Mouse (Mus musculus) intestine, postnatal 0 days (tissue): ENCODE measurements at regions not wholly inside any gene's neighbourhood (a gene's known extent, or its start where the extent isn't known, plus 50 kb on each side); places are given as distances from the start of the nearest gene placed in this dataset.

ENCODE experiments used
- ATAC-seq: fragments of 200-750 bp; cut with Nextera tagmentation; 2 replicates; pipeline ENCODE4 v1.8.0; 2017; ENCODE audit warnings: mild to moderate bottlenecking, moderate TSS enrichment, moderate library complexity
- H3K27ac ChIP-seq: fragments of 300-500 bp; sonication (generic); 2 replicates; pipeline ENCODE4 v1.5.1; 2014; ENCODE audit warnings: mild to moderate bottlenecking, low read depth, low read length, moderate library complexity
- H3K27me3 ChIP-seq: fragments of 300-500 bp; sonication (generic); replicated peaks from 2 replicates; pipeline ENCODE4 v1.6.1; 2014; ENCODE audit warnings: low read length, mixed read lengths; ENCODE audit not compliant: control insufficient read depth, insufficient read depth
- H3K36me3 ChIP-seq: fragments of 300-500 bp; sonication (generic); 2 replicates; pipeline ENCODE4 v1.6.1; 2014; ENCODE audit warnings: mild to moderate bottlenecking, moderate library complexity; ENCODE audit not compliant: control insufficient read depth, insufficient read depth
- H3K4me1 ChIP-seq: fragments of 300-500 bp; sonication (generic); replicated peaks from 2 replicates; pipeline ENCODE4 v1.6.1; 2014; ENCODE audit warnings: antibody characterized with exemption, low read length, mixed read lengths; ENCODE audit not compliant: control insufficient read depth, insufficient read depth
- H3K4me2 ChIP-seq: fragments of 300-500 bp; sonication (generic); replicated peaks from 2 replicates; pipeline ENCODE4 v1.6.1; 2014; ENCODE audit warnings: low read depth, mild to moderate bottlenecking, moderate library complexity
- H3K4me3 ChIP-seq: fragments of 300-500 bp; sonication (generic); 2 replicates; pipeline ENCODE4 v1.5.1; 2014; ENCODE audit warnings: low read depth, low read length
- H3K9ac ChIP-seq: fragments of 300-500 bp; sonication (generic); 2 replicates; pipeline ENCODE4 v1.6.1; 2014; ENCODE audit warnings: mild to moderate bottlenecking, low read depth, low read length
- H3K9me3 ChIP-seq: fragments of 300-500 bp; sonication (generic); 2 replicates; pipeline ENCODE4 v1.6.1; 2016; ENCODE audit warnings: mixed run types; ENCODE audit not compliant: control insufficient read depth
- CTCF ChIP-seq: sonication (generic); IDR thresholded peaks from 2 replicates; pipeline ENCODE4 v1.5.1; 2016; ENCODE audit warnings: low read depth, mild to moderate bottlenecking, control low read depth, antibody characterized with exemption, moderate library complexity
- WGBS: fragments of 180-500 bp; shearing (Covaris S2); extraction: QIAGEN DNeasy Blood & Tissue Kit; methylation state at CpG from one replicate; pipeline ENCODE4 v1.1.7; 2014; 5-methylcytosine and 5-hydroxymethylcytosine counted together

GRCm38 (mm10) chr1:73456359-73457062 is 440.8 kb upstream of the Tnp1 start:
- Histone ChIP-seq H3K9me3 (no peaks in the 10 kb centered on the region), H3K4me2 (no peak overlapping the region), H3K27me3 (no peaks in the 10 kb centered on the region), H3K4me3 (no peak overlapping the region), H3K36me3 (no peaks in the 10 kb centered on the region), H3K9ac (no peak overlapping the region), H3K27ac (no peak overlapping the region), H3K4me1 (no peaks in the 10 kb centered on the region)
- WGBS, result 31% methylated on average over 8 of the region's 8 CpGs
- TF ChIP-seq CTCF, result peak; percentile 15; the same call in 1 of the 2 replicates
- ATAC-seq, result peak; percentile 86

GRCm38 (mm10) chr1:73444216-73444890 is 428.6 kb upstream of the Tnp1 start:
- no peak overlapping the region for H3K4me2 ChIP-seq
- no peak for ATAC-seq
- no peaks in the 10 kb centered on the region for H3K36me3 ChIP-seq
- H3K9me3 ChIP-seq, result no peaks in the 10 kb centered on the region
- no peaks in the 10 kb centered on the region for H3K27me3 ChIP-seq
- no peak for TF ChIP-seq CTCF
- no peaks in the 10 kb centered on the region for H3K4me1 ChIP-seq
- H3K27ac ChIP-seq, result no peak overlapping the region
- H3K9ac ChIP-seq, result no peak overlapping the region
- no peak overlapping the region for H3K4me3 ChIP-seq
- WGBS, result 44% methylated on average over 6 of the region's 6 CpGs

DNA sequence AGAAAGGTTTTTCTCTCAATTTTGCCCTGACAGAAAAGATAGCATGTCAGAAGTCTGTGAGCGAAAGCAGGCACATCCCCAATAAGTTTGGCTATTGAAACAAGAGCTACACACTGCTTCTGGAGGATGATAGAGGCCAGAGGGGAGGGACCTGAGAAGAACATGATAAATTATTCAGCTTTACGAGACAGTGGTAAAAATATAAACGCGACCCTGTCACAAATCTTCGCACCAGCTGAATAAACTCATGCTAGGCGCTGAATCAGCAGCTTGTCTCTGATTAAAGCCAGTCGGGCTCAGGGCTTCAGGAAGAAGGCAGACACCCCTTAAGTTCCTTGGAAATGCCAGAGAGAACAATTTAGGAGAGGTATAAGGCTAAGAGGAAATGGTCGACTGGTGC is 422.7 kb upstream of the Tnp1 start:
- no peaks in the 10 kb centered on the region for H3K36me3 ChIP-seq
- TF ChIP-seq CTCF, result no peak
- H3K9me3 ChIP-seq, result no peaks in the 10 kb centered on the region
- WGBS, result 42% methylated on average over 8 of the region's 8 CpGs
- no peak overlapping the region for H3K4me3 ChIP-seq
- no peaks in the 10 kb centered on the region for H3K27me3 ChIP-seq
- H3K9ac ChIP-seq, result no peak overlapping the region
- H3K4me1 ChIP-seq, result no peaks in the 10 kb centered on the region
- H3K27ac ChIP-seq, result no peak overlapping the region
- no peak overlapping the region for H3K4me2 ChIP-seq
- no peak for ATAC-seq

DNA sequence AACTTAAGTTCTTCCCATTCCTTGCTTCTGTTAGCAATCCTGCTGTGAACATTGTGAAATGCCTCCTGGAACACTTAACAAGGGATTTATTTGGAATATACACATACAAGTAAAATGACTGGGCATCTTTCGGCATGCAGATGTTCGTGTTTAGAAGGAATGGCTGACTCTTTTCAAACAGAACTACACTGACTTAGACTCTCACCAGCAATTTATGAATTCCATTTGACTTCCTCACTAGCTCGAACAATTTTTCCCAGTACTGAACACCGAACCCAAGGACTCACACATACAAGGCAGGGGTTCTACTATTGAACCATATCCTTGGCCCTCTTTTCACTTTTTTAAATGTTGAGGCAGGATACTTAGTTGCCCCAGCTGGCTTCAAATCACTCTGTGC is 412.4 kb upstream of the Tnp1 start:
- Histone ChIP-seq H3K4me3 (no peak overlapping the region), H3K4me1 (no peaks in the 10 kb centered on the region), H3K9me3 (no peaks in the 10 kb centered on the region), H3K4me2 (no peak overlapping the region), H3K36me3 (no peaks in the 10 kb centered on the region), H3K27me3 (no peaks in the 10 kb centered on the region), H3K9ac (no peak overlapping the region), H3K27ac (no peak overlapping the region)
- WGBS, result 67% methylated on average over 4 of the region's 4 CpGs
- no peak for ATAC-seq
- TF ChIP-seq CTCF, result no peak

- H3K27ac ChIP-seq, result no peak overlapping the region
- H3K4me3 ChIP-seq, result no peak overlapping the region
- no peak overlapping the region for H3K4me2 ChIP-seq
- H3K4me1 ChIP-seq, result no peaks in the 10 kb centered on the region
- no peaks in the 10 kb centered on the region for H3K27me3 ChIP-seq
- no peak for TF ChIP-seq CTCF
- H3K9ac ChIP-seq, result no peak overlapping the region
- 26% methylated on average over 7 of the region's 7 CpGs for WGBS
- ATAC-seq, result no peak
- H3K9me3 ChIP-seq, result no peaks in the 10 kb centered on the region
- no peaks in the 10 kb centered on the region for H3K36me3 ChIP-seq
Measured at GRCm38 (mm10) chr1:73425049-73425448, 409.3 kb upstream of the Tnp1 start.

DNA sequence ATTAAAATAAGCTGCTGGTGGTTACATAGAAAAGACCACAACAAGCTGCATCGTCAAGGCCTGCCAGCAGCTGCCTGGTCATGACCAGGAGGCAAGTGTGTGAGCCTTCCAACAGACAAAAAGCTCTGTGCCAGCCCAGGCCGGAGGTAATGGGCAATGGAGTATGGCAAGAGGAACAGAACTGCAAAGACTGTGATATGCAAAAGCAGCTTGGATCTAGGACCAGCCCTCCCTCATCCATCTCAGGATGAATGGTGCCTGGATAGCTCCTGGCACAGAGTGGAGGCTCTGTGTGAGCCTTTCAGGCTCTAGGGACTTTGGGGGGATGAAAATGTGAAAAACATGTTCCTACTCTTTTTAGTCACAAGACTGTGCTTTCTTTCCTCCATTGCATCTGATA is 402.5 kb upstream of the Tnp1 start:
- Histone ChIP-seq H3K4me2 (no peak overlapping the region), H3K27me3 (no peaks in the 10 kb centered on the region), H3K9me3 (no peaks in the 10 kb centered on the region), H3K36me3 (no peaks in the 10 kb centered on the region), H3K4me1 (no peaks in the 10 kb centered on the region), H3K4me3 (no peak overlapping the region), H3K9ac (no peak overlapping the region), H3K27ac (no peak overlapping the region)
- 81% methylated on average over 2 of the region's 2 CpGs for WGBS
- no peak for TF ChIP-seq CTCF
- no peak for ATAC-seq
